Mouse (Mus musculus) NIH3T3 (cell line): ENCODE results near the gene Ccdc163.
"Not testable (repeated sequence)": the region's sequence is repeated elsewhere in the genome, so short reads cannot be mapped to it uniquely, and the experiment has no call there.

ENCODE experiments used
- DNase-seq: peaks from one replicate; pipeline ENCODE4 v3.0.0-alpha.2; 2012; ENCODE audit warnings: low read depth

Ccdc163 gene

DNA sequence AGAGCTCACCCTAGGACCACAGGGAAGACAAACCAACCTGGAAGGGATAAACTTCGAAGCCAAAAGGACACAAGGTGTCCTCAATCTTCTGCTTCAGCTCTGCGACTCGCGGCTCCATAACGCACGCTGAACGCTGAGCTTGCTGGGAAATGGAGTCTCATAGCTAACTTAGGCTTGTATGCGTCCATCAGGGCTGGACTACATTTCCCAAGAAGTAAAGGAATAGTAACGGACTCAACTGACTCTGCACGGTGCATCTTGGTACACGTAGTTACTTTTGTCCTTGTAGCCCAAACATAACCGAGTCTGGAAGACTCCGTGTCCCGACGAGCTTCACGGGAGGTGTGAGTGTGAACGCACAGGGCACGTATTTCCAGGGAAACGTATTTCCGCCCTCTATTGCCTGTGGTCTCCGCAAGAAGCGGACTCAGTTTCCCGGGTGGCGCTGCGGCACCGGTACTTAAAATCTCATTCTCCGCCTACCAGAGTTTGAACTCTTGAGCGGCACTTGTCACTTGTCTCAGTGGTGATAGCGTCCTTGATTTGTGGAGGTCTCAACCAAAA is at the start of gene Ccdc163, which contains the start of gene Mmachc:
Gene Ccdc163 (plus strand): TSS at position 309 of the 564 bp plus-strand sequence.
Gene Mmachc (minus strand): TSS at position 206 of the 564 bp plus-strand sequence.
- DNase-seq = peak; percentile 97

DNA sequence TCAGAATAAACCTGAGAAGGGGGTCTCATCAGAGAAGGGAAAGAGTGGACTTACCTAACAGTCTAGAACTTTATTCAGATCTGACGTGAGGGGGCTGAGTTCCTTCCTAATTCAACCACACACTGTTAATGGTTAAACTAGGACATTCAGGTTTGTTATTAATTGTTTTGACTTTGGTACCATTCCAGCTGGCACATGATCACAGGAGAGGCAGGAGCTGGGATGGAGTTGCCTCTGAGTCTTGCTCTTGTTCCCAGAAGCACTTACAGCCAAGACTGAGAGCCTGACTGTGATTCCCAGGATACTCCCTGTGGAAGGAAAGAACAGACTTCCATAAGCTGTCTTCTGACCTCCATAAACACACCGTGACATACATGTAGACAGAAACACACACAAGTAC is 48.8 kb upstream of the Ccdc163 start:
- DNase-seq = peak; percentile 31

DNA sequence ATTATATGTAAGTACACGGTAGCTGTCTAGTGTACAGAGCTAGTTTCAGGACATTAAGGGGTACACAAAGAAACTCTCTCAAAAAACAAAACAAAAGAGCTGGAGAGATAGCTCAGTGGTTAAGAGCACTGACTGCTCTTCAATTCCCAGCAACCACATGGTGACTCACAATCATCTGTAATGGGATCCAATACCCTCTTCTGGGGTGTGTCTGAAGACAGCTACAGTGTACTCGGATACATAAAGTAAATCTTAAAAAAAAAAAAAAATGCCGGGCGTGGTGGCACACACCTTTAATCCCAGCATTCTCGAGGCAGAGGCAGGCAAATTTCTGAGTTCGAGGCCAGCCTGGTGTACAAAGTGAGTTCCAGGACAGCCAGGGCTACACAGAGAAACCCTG is 48.4 kb upstream of the Ccdc163 start:
- not testable (repeated sequence) for DNase-seq

DNA sequence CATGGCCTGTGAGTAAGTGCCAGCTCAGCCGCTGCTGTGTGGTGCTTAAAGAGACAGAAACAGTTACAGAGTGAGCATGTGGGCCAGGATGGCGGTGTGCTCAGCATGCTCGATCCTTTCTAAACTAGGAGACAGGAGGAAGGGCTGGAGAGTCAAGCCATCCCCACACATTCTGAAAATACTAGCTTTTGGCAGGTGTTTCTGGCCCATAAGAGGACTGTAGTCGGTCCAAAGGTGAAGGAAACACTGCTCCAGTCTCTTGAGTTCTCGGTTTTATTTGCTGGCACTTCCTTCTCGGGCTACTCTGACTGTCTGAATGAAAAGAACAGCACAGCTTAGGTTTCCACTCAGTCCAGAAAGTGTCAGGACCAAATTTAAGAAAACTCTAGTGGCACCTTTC is 47.5 kb upstream of the Ccdc163 start:
- DNase-seq = no peak

DNA sequence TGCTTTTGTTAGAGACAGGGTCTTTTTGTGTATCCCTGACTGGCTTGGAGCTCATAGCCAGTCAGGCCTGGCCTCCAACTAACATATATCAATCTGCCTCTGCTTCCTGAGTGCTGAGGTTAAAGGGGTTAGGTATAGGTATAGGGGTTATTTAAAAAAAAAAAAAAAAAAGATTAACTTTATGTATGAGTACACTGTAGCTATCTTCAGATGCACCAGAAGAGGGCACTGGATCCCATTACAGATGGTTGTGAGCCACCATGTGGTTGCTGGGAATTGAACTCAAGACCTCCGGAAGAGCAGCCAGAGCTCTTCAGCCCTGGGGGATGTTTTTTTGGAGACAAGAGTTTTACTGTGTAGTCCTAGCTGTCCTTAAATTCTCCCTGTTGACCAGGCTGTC is 46.3 kb upstream of the Ccdc163 start:
- no peak for DNase-seq

DNA sequence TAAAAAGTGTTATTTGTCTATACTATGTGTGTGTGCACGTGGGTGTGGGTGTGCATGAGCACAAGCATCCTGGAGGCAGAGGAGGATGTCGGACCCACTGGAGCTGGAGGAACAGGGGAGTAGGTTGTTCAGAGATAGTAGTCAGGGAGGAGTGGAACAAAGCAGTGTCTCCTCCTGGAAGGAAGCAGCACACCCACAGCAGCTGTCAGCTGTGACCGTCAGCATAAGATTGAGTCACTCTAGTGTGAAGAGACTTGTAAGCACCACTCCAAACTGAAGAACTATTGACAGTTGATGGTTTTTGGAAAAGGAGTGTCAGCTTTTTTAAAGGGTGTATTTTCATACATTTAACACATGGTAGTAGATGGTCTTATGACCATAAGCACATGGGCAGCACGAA is 41.7 kb upstream of the Ccdc163 start:
- no peak for DNase-seq

DNA sequence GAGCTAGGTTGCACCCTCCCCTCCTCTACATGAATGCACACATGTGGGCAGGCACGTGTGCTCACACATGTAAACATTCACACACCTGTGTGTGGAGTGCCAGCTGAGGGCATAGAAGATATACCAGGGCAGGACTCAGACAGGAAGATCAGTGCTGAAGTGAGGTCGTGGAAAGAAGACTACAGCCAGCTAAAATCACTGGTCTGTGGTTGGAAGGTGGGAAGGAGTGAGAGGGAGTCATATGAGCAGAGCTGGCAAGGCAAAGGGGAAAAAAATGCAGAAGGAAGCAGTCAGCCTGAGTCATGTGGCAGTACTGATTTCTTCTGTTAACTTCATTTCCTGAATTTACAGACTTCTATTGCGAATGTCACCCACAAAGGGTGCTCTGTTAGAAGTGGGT is 40.2 kb upstream of the Ccdc163 start:
- DNase-seq = peak; percentile 86

DNA sequence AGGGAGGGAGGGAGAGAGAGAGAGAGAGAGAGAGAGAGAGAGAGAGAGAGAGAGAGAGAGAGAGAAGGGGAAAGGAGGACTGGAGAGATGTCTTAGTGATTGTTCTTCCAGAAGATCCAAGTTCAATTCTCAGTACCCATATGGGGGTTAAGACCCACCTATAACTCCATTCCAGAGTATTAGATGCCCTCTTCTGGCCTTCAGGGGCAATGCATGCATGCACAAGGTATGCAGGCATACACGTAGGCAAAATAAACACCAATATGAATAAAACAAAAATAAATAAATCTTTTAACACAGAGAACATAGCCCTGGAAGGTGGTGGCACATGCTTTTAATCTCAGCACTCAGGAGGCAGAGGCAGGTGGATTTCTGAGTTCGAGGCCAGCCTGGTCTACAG is 39.0 kb upstream of the Ccdc163 start:
- peak; percentile 37 for DNase-seq

DNA sequence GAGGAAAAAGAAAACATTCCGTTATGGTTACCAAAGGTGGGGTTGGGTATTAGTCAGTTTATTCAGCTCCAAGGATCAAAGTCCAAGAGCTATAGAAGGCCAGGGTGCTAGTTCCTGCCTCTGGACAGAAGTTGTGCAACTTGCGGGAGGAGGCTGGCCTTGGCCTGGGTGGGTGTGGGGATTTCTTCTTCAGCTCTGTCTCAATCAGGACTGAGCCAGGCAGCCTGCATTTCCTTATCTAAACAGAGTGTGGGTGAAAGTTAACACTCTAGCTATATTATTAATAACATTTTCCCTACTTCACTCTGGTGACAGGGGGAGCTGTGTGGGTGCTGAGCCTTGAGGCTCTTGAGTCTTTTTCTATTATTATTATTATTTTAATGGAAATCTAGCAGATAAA is 35.5 kb upstream of the Ccdc163 start:
- DNase-seq = peak; percentile 80

DNA sequence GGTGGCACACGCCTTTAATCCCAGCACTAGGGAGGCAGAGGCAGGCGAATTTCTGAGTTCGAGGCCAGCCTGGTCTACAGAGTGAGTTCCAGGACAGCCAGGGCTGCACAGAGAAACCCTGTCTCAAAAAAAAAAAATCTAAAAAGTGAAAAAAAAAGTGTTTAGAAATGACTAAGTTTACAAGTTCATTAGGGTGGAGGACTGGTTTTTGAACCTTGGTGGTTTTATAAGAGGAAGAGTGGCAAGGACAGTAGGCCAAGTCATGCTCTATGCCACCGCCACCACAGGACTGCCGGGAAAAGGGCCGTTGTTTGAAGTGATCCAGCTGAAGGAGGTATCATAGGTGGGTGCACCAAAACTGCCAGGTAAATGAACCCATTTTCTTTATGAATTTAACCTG is 33.5 kb upstream of the Ccdc163 start:
- DNase-seq = not testable (repeated sequence)

DNA sequence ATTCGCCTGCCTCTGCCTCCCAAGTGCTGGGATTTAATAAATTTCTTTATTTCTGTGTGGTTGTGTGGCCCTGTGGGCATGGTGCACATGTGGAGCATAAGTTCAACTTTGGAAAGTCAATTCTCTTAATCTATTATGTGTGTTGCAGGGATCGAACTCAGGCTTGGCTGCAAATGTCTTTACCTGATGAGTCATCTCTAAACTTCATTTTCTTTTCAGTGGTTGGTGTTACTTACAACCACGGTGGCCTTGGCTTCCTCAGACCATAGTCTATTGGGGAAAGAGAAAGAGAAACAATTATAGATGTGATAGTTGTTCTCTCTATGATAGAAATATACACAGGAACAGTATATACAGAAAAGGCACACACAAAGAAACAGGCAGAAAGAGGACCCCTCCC is 32.3 kb upstream of the Ccdc163 start:
- peak; percentile 25 for DNase-seq

DNA sequence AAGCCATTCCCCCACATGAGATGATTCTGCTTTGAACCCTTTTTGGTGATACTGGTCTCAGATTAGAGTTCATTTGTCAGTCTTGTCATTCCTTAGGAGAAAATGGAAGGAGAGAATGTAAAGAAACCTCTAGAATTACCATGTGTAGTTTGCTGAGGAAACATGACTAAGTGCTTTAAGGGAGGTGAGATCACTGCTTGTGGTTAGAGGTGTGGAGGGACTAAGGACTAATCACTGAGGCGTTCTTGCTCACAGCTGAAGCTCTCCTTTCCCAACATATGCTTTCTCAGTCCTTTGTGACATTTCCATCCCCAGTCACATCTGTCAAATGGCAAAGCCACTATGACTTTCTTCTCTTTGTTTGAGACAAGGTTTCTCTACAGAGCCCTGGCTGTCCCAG is 30.5 kb upstream of the Ccdc163 start:
- peak; percentile 27 for DNase-seq

DNA sequence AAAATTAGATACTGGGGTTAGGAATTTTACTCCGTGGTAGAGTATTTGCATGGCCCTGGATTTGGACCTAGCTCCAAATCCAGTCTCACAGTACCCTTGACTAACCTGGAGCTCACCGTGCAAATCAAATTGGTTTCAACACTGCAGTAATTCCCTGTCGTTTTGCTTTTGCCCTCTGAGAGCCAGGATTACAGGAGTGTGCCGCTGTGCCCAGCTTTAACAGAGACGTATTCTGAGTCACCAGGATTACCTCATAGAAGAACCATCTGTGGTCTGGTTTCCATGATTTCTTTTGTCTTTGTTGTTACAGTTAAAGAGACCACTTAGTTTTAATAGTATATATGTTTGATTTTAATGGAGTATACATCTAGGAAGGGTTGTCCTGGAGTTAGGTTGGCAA is 29.2 kb upstream of the Ccdc163 start:
- peak; percentile 60 for DNase-seq

DNA sequence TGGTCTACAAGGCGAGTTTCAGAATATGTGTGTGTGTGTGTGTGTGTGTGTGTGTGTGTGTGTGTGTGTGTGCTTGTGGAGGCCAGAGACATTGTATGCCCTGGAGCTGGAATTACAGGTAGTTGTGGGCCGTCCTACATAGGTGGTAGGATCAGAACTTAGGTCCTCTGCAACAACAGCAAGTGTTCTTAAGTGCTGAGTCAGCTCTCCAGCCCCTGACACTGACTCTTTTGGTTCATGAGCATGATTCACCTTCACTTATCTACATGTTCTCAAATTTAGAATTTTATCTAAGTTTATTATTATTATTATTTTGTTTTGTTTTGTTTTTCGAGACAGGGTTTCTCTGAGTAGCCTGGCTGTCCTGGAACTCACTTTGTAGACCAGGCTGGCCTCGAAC is 27.8 kb upstream of the Ccdc163 start:
- DNase-seq = not testable (repeated sequence)

DNA sequence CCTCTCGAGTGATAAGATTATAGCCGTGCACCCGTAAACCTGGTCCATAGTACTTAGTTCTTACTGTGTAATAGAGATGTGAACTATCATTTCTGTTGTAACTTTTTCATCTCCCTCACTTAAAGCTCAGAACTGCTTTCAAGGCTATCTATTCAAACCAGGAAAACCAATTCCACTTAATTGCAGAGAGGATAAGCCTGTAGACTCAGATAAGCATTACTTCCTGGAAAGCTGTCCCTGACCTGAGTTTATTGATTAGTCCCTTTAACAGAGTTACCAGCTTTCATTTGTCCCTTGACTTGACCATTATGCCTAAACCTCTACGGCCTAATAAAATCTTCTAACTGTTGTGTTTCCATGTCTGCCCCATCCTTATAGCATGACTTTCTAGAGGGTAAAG is 24.4 kb upstream of the Ccdc163 start:
- DNase-seq = no peak

DNA sequence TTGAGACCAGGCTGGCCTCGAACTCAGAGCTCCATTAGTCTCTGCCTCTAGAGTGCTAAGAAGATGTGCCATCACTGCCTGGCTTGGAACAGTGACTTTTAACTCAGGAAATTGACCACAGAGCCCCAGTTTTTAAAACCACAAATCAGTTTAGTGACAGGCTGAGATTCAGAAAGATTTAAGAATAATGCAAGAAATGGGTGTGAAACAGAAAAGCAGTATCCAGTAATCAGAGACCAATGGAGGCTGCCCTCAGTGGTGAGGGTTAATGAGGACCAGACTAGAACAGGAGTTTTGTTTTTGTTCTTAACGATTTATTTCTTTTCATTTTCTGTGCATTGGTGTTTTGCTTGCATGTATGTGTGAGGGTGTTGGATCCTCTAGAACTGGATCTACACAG is 23.6 kb upstream of the Ccdc163 start:
- DNase-seq = peak; percentile 30

DNA sequence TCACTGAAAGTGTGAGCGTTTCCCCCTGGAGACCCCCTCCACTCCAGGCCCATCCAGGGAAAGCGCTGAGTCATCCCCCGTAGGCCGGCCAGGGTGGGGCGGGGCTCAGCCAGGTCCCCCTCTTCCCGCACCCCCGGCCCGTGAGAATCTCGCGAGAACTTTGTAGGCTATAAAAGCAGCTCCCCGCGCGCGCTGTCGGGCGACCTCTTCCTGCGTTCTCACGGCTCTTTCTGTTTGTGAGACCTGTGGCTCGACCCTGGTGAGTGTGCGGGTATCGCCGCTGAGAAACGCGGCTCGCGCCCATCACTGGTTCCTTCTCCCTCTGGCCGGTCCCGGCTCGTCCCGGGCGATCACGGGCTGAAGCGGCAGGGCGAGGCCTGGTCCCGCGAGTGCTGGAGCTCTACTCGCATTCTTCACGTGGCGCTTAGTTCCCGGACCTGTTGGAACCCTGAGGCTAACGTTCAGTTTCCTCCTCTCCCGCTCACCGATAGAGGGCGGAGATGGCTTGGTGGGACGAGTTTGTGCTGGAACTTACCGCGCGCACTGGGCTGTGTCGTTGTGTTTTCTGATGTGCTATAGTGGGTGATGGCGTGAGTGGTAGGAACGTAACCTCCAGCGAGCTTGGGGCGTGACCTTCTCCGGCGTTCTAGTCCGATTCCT is 22.8 kb upstream of the Ccdc163 start, which contains the start of gene Prdx1:
Gene Prdx1 (plus strand): TSS at position 143 of the 660 bp plus-strand sequence.
- peak; percentile 98 for DNase-seq

DNA sequence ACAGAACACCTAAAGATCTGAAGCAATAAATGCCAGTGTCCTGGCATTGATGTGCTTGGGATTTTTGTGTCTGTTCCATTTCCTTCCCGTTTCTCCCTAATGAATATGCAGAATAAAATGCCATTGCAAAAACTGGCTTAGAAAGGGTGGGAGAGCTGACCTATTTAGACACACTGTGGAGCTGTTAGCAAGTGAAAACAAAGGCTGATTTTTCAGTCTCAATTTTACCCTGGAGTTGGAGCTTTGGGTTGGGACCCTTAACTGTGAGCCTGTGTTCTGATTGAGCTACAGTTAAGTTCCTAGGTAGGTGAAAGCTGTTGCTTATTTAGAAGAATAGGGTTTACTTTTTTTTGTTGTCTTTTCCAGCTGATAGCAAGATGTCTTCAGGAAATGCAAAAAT is 21.3 kb upstream of the Ccdc163 start:
- DNase-seq = peak; percentile 19

DNA sequence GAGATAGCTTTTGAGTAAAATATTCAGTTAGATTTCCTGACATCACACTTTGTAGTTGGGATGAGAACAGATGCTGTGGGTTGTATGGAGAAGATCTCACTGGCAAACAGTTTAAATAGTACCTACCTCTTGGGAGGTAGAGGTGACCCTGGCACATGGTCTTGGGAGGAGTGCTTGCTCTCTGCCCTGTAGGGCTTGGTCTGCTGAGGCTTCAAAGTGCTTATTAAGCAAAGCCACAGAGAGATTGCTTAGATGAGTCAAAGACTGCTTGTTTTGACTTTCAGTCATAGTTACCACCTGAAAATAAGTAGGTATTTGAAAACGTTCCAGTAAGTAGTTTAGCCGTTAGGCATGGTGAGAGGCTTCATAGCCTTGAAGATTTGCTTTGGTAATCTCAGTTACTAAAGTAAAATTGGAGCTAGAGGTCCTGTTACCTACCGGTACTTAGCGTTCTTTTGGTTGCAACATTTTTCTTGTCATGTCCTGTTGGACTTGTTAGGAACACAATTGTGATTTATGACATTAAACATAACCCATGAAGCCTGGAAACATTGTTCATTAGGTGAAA is 18.9 kb upstream of the Ccdc163 start:
- no peak for DNase-seq

DNA sequence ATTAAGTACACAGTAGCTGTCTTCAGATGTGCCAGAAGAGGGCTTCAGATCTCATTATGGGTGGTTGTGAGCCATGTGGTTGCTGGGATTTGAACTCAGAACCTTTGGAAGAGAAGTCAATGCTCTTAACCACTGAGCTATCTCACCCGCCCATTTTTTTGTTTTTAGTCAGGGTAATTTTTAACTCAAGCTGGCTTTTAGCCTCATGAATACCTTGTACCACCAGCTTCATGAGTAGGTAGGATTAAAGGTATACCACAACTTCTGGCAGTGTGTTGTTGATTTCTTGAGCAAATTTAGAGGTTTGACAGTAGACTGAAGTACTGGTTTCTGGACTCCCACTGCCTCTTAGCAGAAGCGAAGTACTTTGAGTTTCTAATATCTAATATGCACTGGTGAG is 16.2 kb upstream of the Ccdc163 start:
- DNase-seq = no peak

DNA sequence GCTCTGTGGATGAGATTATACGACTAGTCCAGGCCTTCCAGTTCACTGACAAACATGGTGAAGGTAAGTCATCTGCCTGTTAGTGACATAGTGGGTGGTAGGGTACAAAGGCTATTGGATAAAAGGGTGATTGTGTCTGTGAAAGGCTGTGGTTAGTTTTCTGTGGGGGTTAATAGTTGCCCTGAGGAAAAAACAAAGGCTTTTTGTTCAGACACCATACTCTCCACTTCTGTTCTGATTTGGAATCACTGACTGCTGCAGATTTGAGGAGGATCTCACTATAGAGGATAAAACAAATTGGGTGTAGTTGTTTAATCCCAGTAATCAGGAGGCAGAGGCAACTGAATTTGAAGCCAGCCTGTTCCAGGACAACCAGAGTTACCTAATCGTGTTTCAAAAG is 14.5 kb upstream of the Ccdc163 start:
- DNase-seq = no peak

DNA sequence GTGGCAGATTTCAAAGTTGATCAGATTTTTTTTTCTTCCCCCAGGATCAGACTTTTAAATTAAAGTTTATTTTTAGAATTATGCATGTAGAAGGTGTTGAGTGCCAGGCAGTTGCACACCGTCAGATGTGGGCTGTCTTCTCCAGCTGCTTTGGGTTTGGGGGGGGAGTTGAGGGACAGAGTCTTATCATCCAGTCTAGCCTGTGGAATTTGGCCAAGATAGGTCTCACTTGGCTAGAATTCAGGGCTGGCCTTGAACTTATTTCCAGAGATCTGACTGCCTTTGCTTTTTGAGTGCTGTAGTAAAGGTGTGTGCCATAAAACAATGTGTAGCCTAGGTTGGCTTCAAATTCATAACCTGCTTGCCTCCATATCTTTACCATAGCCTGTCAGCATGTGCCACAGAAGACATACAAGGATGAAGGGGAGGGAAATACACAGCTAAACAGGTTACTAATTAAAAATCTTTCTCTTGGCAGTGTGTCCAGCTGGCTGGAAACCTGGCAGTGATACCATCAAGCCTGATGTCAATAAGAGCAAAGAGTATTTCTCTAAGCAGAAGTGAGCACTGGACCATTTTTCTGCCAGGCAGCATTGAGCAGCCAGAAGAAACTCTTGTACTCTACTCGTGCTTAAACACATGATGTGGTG is 9.5 kb upstream of the Ccdc163 start:
- no peak for DNase-seq

DNA sequence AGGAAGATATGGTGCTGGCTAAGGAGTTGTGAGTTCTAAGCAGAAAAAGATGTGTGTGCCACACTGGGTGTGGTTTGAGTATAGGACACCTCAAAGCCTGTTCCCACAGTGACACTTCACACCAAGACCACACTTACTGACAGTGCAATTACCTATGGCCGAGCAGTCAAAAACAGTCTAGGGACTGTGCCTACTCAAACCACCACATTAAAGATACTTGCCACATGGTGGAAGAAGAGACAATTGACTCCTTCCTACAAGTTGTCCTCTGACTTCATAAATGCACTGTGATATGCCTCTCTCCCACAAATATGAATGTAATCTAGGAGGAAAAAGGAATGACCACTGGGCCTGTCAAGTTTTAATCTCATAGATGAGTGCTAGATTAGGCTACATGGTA is 7.3 kb upstream of the Ccdc163 start:
- no peak for DNase-seq
